Mouse (Mus musculus): ENCODE data around the gene Ctbs.

Gene Ctbs

GRCm38 (mm10) chr3:146499431-146500002 is 49.9 kb downstream of the Ctbs start, which contains the start of the genes Spata1 and Gng5:
Gene Spata1, minus strand, starts transcription at chr3:146499753.
Gene Gng5, plus strand, starts transcription at chr3:146499807.
- peak; percentile 77 for DNase-seq (ENCODE audit: low read depth)

- DNase-seq (ENCODE audit: low read depth): peak; percentile 26
Measured at GRCm38 (mm10) chr3:146500003-146500809, 50.6 kb downstream of the Ctbs start.

GRCm38 (mm10) chr3:146500810-146501201 is 51.2 kb downstream of the Ctbs start:
- peak; percentile 18 for DNase-seq (ENCODE audit: low read depth)

- DNase-seq (ENCODE audit: low read depth): no peak
Measured at GRCm38 (mm10) chr3:146501601-146502123, 52.1 kb downstream of the Ctbs start.

- DNase-seq (ENCODE audit: low read depth): no peak
Measured at GRCm38 (mm10) chr3:146506711-146507110, 57.1 kb downstream of the Ctbs start.

All from c-Kit-positive CD71-negative TER-119-negative erythroid progenitor cells, embryonic 14.5 days (primary cell).